ENCODE assay signal across 20 mouse cellular contexts in the genomic region with DNA sequence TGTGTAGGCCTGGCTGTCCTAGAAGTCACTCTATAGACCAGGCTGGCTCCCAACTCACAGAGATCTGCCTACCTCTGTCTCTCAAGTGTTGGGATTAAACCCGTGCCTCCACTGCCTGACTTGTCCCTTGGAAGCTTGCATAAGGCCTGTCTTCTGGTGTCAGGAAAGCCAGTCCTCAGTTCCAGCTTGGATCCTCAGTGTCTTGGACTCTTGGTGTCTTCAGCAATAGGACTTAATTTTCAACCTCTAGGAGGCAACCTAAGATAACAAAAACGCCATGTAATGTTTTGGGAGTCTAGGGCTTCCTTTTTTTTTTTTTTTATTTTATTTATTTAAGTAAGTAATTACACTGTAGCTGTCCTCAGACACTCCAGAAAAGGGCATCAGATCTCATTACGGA. TPM values are rescaled to one million over a fixed set of nuclear protein-coding genes. Genes with fewer than 3 reads are reported as not detected.
DNase-seq lines count a peak whose midpoint lies in the region; ATAC-seq and TF ChIP-seq lines count a peak whose summit lies in the region.
"Had no signal": no experiment of that assay in that cellular context is flagged by ENCODE, and none has a peak within 500 bp of the region (broad histone marks: within the 10 kb centered on the region; RNA-seq: fewer than 3 reads in every experiment).

No protein-coding gene starts in this region.

- no peaks in the 10 kb centered on the region for H3K27me3 ChIP-seq in heart, postnatal 0 days (ENCODE audit: control insufficient read depth, insufficient read depth, low read length)
- H3K27me3 ChIP-seq in heart, embryonic 11.5 days (ENCODE audit: control insufficient read depth, insufficient read depth, low read length): no peaks in the 10 kb centered on the region
- no peaks in the 10 kb centered on the region for H3K27me3 ChIP-seq in midbrain, embryonic 14.5 days (ENCODE audit: control insufficient read depth, insufficient read depth, low read length)
- H3K27me3 ChIP-seq in midbrain, embryonic 13.5 days: no peaks in the 10 kb centered on the region
- no peaks in the 10 kb centered on the region for H3K27me3 ChIP-seq in splenic B cell, adult 2 months (ENCODE audit: control insufficient read depth, insufficient read depth, low read length, poor library complexity, severe bottlenecking)
- H3K27me3 ChIP-seq: embryonic facial prominence, embryonic 12.5 days; forebrain, embryonic 12.5 days; limb, embryonic 15.5 days had no signal

- H3K27ac ChIP-seq in heart, postnatal 0 days (ENCODE audit: low read depth): no peak overlapping the region
- H3K27ac ChIP-seq in heart, embryonic 11.5 days (ENCODE audit: low read depth, low read length): no peak overlapping the region
- H3K27ac ChIP-seq in midbrain, embryonic 14.5 days (replicated peaks; ENCODE audit: low read depth, low read length): no peak overlapping the region
- no peak overlapping the region for H3K27ac ChIP-seq in midbrain, embryonic 13.5 days
- H3K27ac ChIP-seq: embryonic facial prominence, embryonic 12.5 days; forebrain, embryonic 12.5 days; limb, embryonic 15.5 days had no signal

- no peak overlapping the region for H3K4me2 ChIP-seq in heart, postnatal 0 days (ENCODE audit: low read depth, low read length)
- H3K4me2 ChIP-seq in heart, embryonic 11.5 days: no peak overlapping the region
- no peak overlapping the region for H3K4me2 ChIP-seq in midbrain, embryonic 14.5 days (ENCODE audit: low read length)
- no peak overlapping the region for H3K4me2 ChIP-seq in midbrain, embryonic 13.5 days (replicated peaks)
- H3K4me2 ChIP-seq: embryonic facial prominence, embryonic 12.5 days; forebrain, embryonic 12.5 days; limb, embryonic 15.5 days had no signal

- ATAC-seq in heart, postnatal 0 days (ENCODE audit: insufficient read depth, low read depth): no peak
- no peak for ATAC-seq in heart, embryonic 11.5 days (replicated peaks; ENCODE audit: insufficient number of reproducible peaks, low FRiP score, low TSS enrichment)
- ATAC-seq in midbrain, embryonic 14.5 days (ENCODE audit: low FRiP score, low TSS enrichment): no peak
- no peak for ATAC-seq in midbrain, embryonic 13.5 days
- ATAC-seq: hindbrain, embryonic 16.5 days had no signal

- H3K9me3 ChIP-seq in heart, postnatal 0 days (replicated peaks; ENCODE audit: control insufficient read depth, low read length): no peaks in the 10 kb centered on the region
- no peaks in the 10 kb centered on the region for H3K9me3 ChIP-seq in heart, embryonic 11.5 days (replicated peaks; ENCODE audit: control insufficient read depth, low read length)
- no peaks in the 10 kb centered on the region for H3K9me3 ChIP-seq in midbrain, embryonic 14.5 days (ENCODE audit: control insufficient read depth, low read length)
- H3K9me3 ChIP-seq in midbrain, embryonic 13.5 days: no peaks in the 10 kb centered on the region
- H3K9me3 ChIP-seq: embryonic facial prominence, embryonic 12.5 days; forebrain, embryonic 12.5 days; G1E; limb, embryonic 15.5 days had no signal

- no peaks in the 10 kb centered on the region for H3K4me1 ChIP-seq in heart, postnatal 0 days (ENCODE audit: control insufficient read depth, insufficient read depth)
- no peaks in the 10 kb centered on the region for H3K4me1 ChIP-seq in heart, embryonic 11.5 days (ENCODE audit: control insufficient read depth, insufficient read depth, low read length)
- peaks cover 6% of the 10 kb centered on the region for H3K4me1 ChIP-seq in midbrain, embryonic 14.5 days (ENCODE audit: control insufficient read depth, insufficient read depth, low read length)
- peaks cover 8% of the 10 kb centered on the region for H3K4me1 ChIP-seq in midbrain, embryonic 13.5 days (replicated peaks)
- H3K4me1 ChIP-seq: embryonic facial prominence, embryonic 12.5 days; limb, embryonic 15.5 days had no signal

- no peaks in the 10 kb centered on the region for H3K36me3 ChIP-seq in heart, postnatal 0 days (replicated peaks; ENCODE audit: control insufficient read depth, insufficient read depth, low read length)
- H3K36me3 ChIP-seq in heart, embryonic 11.5 days (ENCODE audit: control insufficient read depth, insufficient read depth, low read length): no peaks in the 10 kb centered on the region
- H3K36me3 ChIP-seq in midbrain, embryonic 14.5 days (ENCODE audit: control insufficient read depth, insufficient read depth, low read length): no peaks in the 10 kb centered on the region
- no peaks in the 10 kb centered on the region for H3K36me3 ChIP-seq in midbrain, embryonic 13.5 days
- H3K36me3 ChIP-seq in splenic B cell, adult 2 months (ENCODE audit: control insufficient read depth, insufficient read depth, low read length, poor library complexity, severe bottlenecking): no peaks in the 10 kb centered on the region
- H3K36me3 ChIP-seq: embryonic facial prominence, embryonic 12.5 days; forebrain, embryonic 12.5 days; G1E; limb, embryonic 15.5 days had no signal

- WGBS in heart, postnatal 0 days: 57% methylated on average over 3 of the region's 3 CpGs
- WGBS in heart, embryonic 11.5 days (ENCODE audit: insufficient replicate concordance): 50% methylated on average over 3 of the region's 3 CpGs
- WGBS in midbrain, embryonic 14.5 days: 73% methylated on average over 3 of the region's 3 CpGs
- WGBS in midbrain, embryonic 13.5 days: 70% methylated on average over 3 of the region's 3 CpGs

- no peak overlapping the region for H3K9ac ChIP-seq in heart, postnatal 0 days (replicated peaks; ENCODE audit: low read depth, low read length)
- no peak overlapping the region for H3K9ac ChIP-seq in heart, embryonic 11.5 days (ENCODE audit: low read depth, low read length)
- H3K9ac ChIP-seq in midbrain, embryonic 14.5 days (replicated peaks; ENCODE audit: low read length): no peak overlapping the region
- no peak overlapping the region for H3K9ac ChIP-seq in midbrain, embryonic 13.5 days (replicated peaks)
- H3K9ac ChIP-seq: embryonic facial prominence, embryonic 12.5 days; forebrain, embryonic 12.5 days; limb, embryonic 15.5 days had no signal

- DNase-seq in heart, postnatal 0 days (ENCODE audit: low spot score): no peak
- DNase-seq in midbrain, embryonic 14.5 days: peak; percentile 37
- DNase-seq in NIH3T3 (ENCODE audit: low read depth): peak; percentile 54
- DNase-seq in splenic B cell, adult 2 months (ENCODE audit: low read depth, low spot score): peak; percentile 54
- DNase-seq in spleen, postnatal 14 days (ENCODE audit: low spot score in 2 of 2): no peak
- no peak for DNase-seq in thymus, postnatal 36 days
- DNase-seq: cerebellum, postnatal 14 days; gastrocnemius, postnatal 14 days; kidney, postnatal 14 days; layer of hippocampus, postnatal 36 days; lung, postnatal 36 days; right cerebral cortex, postnatal 25 days; thymus, postnatal 4 days had no signal

- peak; percentile 8; the same call in 1 of the 2 replicates for TF ChIP-seq CTCF in heart, postnatal 0 days (IDR thresholded peaks at IDR 0.05; ENCODE audit: low read depth)

- H3K4me3 ChIP-seq in heart, postnatal 0 days (ENCODE audit: low read depth, low read length): no peak overlapping the region
- no peak overlapping the region for H3K4me3 ChIP-seq in heart, embryonic 11.5 days (ENCODE audit: low read depth, low read length)
- no peak overlapping the region for H3K4me3 ChIP-seq in midbrain, embryonic 14.5 days (replicated peaks; ENCODE audit: low read depth, low read length)
- no peak overlapping the region for H3K4me3 ChIP-seq in midbrain, embryonic 13.5 days (replicated peaks)
- H3K4me3 ChIP-seq: embryonic facial prominence, embryonic 12.5 days; forebrain, embryonic 12.5 days; limb, embryonic 15.5 days had no signal

- TF ChIP-seq EP300 in heart, postnatal 0 days (IDR thresholded peaks at IDR 0.05; ENCODE audit: low read depth): no peak

RNA-seq across cellular contexts. Expression of gene Atad1, which starts 22.0 kb away (rescaled TPM):
- total RNA-seq in heart, postnatal 0 days (2014; rRNA removed; ENCODE audit: low replicate concordance): 107 and 138 TPM in 2 replicates
- 55.5 and 61.5 TPM in 2 replicates for polyA plus RNA-seq in heart, postnatal 0 days (2015; fragmentation: Nextera tagmentation; extraction: Ambion mirVana)
- 60.1 and 65.8 TPM in 2 replicates for polyA plus RNA-seq in heart, embryonic 11.5 days (2014; fragmentation: Nextera tagmentation; extraction: Ambion mirVana)
- 126 and 143 TPM in 2 replicates for polyA plus RNA-seq in midbrain, embryonic 14.5 days (2014; fragmentation: Nextera tagmentation; extraction: Ambion mirVana)
- polyA plus RNA-seq in midbrain, embryonic 13.5 days (2015; fragmentation: Nextera tagmentation; extraction: Ambion mirVana): 115 and 133 TPM in 2 replicates

RNA-seq across cellular contexts. Expression of gene Pten, which starts 39.7 kb away (rescaled TPM):
- 34.0 and 39.7 TPM in 2 replicates for total RNA-seq in heart, postnatal 0 days (2014; rRNA removed; ENCODE audit: low replicate concordance)
- polyA plus RNA-seq in heart, postnatal 0 days (2015; fragmentation: Nextera tagmentation; extraction: Ambion mirVana): 4.4 and 5.0 TPM in 2 replicates
- polyA plus RNA-seq in heart, embryonic 11.5 days (2014; fragmentation: Nextera tagmentation; extraction: Ambion mirVana): 5.1 and 9.6 TPM in 2 replicates
- 22.6 and 29.8 TPM in 2 replicates for polyA plus RNA-seq in midbrain, embryonic 14.5 days (2014; fragmentation: Nextera tagmentation; extraction: Ambion mirVana)
- polyA plus RNA-seq in midbrain, embryonic 13.5 days (2015; fragmentation: Nextera tagmentation; extraction: Ambion mirVana): 11.1 and 11.7 TPM in 2 replicates

Comparison
In these comparisons a context has a peak if more than half of its experiments do, and no peak if none do; other contexts are left out.
1. DNase-seq: peak in midbrain, embryonic 14.5 days (single experiment), NIH3T3 (single experiment) and splenic B cell, adult 2 months (single experiment); none in heart, postnatal 0 days (single experiment), spleen, postnatal 14 days (0 of 2) and thymus, postnatal 36 days (0 of 2).